Mouse (Mus musculus): ENCODE measurements around the gene Asgr2.

DNA sequence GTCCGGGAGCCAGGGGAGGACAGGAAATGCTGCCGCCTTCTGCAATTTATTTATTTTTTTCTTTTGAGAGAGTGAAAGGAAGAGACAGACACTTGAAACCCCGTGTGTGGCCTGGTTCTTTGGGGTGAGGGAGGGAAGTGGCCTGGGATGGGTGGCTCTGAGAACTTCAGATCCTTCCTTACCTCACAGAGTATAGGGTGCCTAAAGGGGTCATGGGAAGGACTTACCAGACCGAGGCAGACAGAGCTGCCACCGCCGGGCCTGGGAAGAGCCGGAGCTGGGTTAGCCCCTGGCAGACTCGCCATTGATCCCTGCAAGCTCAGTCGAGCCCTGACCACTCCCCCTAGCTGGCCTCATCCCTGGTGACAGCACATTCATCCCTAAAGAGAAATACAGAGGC is 47.0 kb upstream of the Asgr2 start:
- TF ChIP-seq USF1 (IDR thresholded peaks at IDR 0.05; ENCODE audit: low read depth): no peak
- no peak for TF ChIP-seq CTCF (IDR thresholded peaks at IDR 0.05; ENCODE audit: control insufficient read depth, insufficient read depth, insufficient read length)
